Mouse (Mus musculus) lung, postnatal 0 days (tissue): ENCODE data around the gene Speg. TPM values are rescaled to one million over a fixed set of nuclear protein-coding genes. Genes with fewer than 3 reads are reported as not detected.

Experiments used
- ATAC-seq: fragments of 200-750 bp; cut with Nextera tagmentation; 2 replicates; pipeline ENCODE4 v1.8.0; 2017; ENCODE audit warnings: moderate library complexity
- DNase-seq: peaks from one replicate; pipeline ENCODE4 v3.0.0-alpha.2; 2016; ENCODE audit warnings: low spot score
- H3K27ac ChIP-seq: fragments of 300-500 bp; sonication (generic); 2 replicates; pipeline ENCODE4 v1.5.1; 2014; ENCODE audit warnings: antibody characterized with exemption, mild to moderate bottlenecking, low read length, mixed read lengths
- H3K27me3 ChIP-seq: fragments of 300-500 bp; sonication (generic); replicated peaks from 2 replicates; pipeline ENCODE4 v1.6.1; 2014; ENCODE audit warnings: low read length, mixed read lengths; ENCODE audit not compliant: insufficient read depth
- H3K36me3 ChIP-seq: fragments of 300-500 bp; sonication (generic); 2 replicates; pipeline ENCODE4 v1.6.1; 2014; ENCODE audit warnings: low read length, mixed read lengths; ENCODE audit not compliant: insufficient read depth
- H3K4me1 ChIP-seq: fragments of 300-500 bp; sonication (generic); 2 replicates; pipeline ENCODE4 v1.6.1; 2014; ENCODE audit warnings: antibody characterized with exemption, low read depth, low read length, mixed read lengths; ENCODE audit not compliant: insufficient read depth
- H3K4me2 ChIP-seq: fragments of 300-500 bp; sonication (generic); replicated peaks from 2 replicates; pipeline ENCODE4 v1.6.1; 2014; ENCODE audit warnings: low read depth, mild to moderate bottlenecking, low read length, moderate library complexity, mixed read lengths
- H3K4me3 ChIP-seq: fragments of 300-500 bp; sonication (generic); 2 replicates; pipeline ENCODE4 v1.5.1; 2014; ENCODE audit warnings: low read depth, low read length
- H3K9ac ChIP-seq: fragments of 300-500 bp; sonication (generic); replicated peaks from 2 replicates; pipeline ENCODE4 v1.6.1; 2014; ENCODE audit warnings: low read depth, mild to moderate bottlenecking
- H3K9me3 ChIP-seq: fragments of 300-500 bp; sonication (generic); 2 replicates; pipeline ENCODE4 v1.6.1; 2016; ENCODE audit warnings: low read length, mixed read lengths
- CTCF ChIP-seq: IDR thresholded peaks from 2 replicates; pipeline ENCODE4 v1.5.1; 2016; ENCODE audit warnings: antibody characterized with exemption, mild to moderate bottlenecking
- EP300 ChIP-seq: IDR thresholded peaks from 2 replicates; pipeline ENCODE4 v1.6.1; 2016; ENCODE audit warnings: antibody characterized with exemption, mild to moderate bottlenecking, control low read depth
- WGBS: fragments of 180-500 bp; shearing (Covaris S2); extraction: QIAGEN DNeasy Blood & Tissue Kit; methylation state at CpG from one replicate; pipeline ENCODE4 v1.1.7; 2014; 5-methylcytosine and 5-hydroxymethylcytosine counted together
- polyA plus RNA-seq: library from polyadenylated mRNA; unstranded; fragments of >200 nt; fragmentation: Nextera tagmentation; extraction: Ambion mirVana; gene quantifications from 2 replicates; pipeline ENCODE4 v1.2.1, GENCODE M21; 2015

The Speg gene
- polyA plus RNA-seq, 1 experiment from 2014 or later: 15.4 TPM

GRCm38 (mm10) chr1:75423780-75424390, 48.8 kb downstream of the Speg start:
- Histone ChIP-seq H3K9me3 (no peaks in the 10 kb centered on the region), H3K4me1 (0 out of 2 replicates have a peak, but pooled peaks cover 6% of the 10 kb centered on the region), H3K27me3 (peaks cover 16% of the 10 kb centered on the region), H3K4me2 (no peak overlapping the region), H3K4me3 (no peak overlapping the region), H3K9ac (no peak overlapping the region), H3K36me3 (no peaks in the 10 kb centered on the region), H3K27ac (no peak overlapping the region)
- WGBS: 81% methylated on average over 11 of the region's 11 CpGs
- TF ChIP-seq EP300: no peak
- no peak for TF ChIP-seq CTCF
- no peak for DNase-seq
- no peak for ATAC-seq

- ATAC-seq (no peak), DNase-seq (peak; percentile 58)
- no peak for TF ChIP-seq EP300
- TF ChIP-seq CTCF: peak; percentile 72
- Histone ChIP-seq H3K27ac (no peak overlapping the region), H3K27me3 (peaks cover 16% of the 10 kb centered on the region), H3K4me1 (0 out of 2 replicates have a peak, but pooled peaks cover 6% of the 10 kb centered on the region), H3K9ac (no peak overlapping the region), H3K4me2 (no peak overlapping the region), H3K36me3 (no peaks in the 10 kb centered on the region), H3K4me3 (no peak overlapping the region), H3K9me3 (no peaks in the 10 kb centered on the region)
- 19% methylated on average over 10 of the region's 10 CpGs for WGBS
Observed at GRCm38 (mm10) chr1:75425796-75426471, 50.8 kb downstream of the Speg start.

GRCm38 (mm10) chr1:75435475-75436328, 60.6 kb downstream of the Speg start, which contains the start of gene Gmppa:
Gene Gmppa, plus strand, starts transcription at chr1:75435930.
- WGBS: 5% methylated on average over 28 of the region's 28 CpGs
- peak; percentile 93 for DNase-seq
- peak within 1 kb of the TSS; percentile 74 for H3K4me2 ChIP-seq

GRCm38 (mm10) chr1:75438782-75439181, 63.7 kb downstream of the Speg start:
- H3K4me2 ChIP-seq: no peak overlapping the region
- H3K36me3 ChIP-seq: peaks cover 12% of the 10 kb centered on the region
- H3K4me3 ChIP-seq: no peak overlapping the region
- no peak for ATAC-seq
- TF ChIP-seq CTCF (no peak), EP300 (no peak)
- H3K9ac ChIP-seq: no peak overlapping the region
- no peak overlapping the region for H3K27ac ChIP-seq
- WGBS: 81% methylated on average over 6 of the region's 9 CpGs
- no peak for DNase-seq
- peaks cover 9% of the 10 kb centered on the region; the same call in 1 of the 2 replicates for H3K4me1 ChIP-seq
- H3K9me3 ChIP-seq: no peaks in the 10 kb centered on the region
- no peaks in the 10 kb centered on the region for H3K27me3 ChIP-seq

More at GRCm38 (mm10) chr1:75435475-75436328, 60.6 kb downstream of the Speg start, which contains the start of gene Gmppa:
- Histone ChIP-seq H3K27me3 (no peaks in the 10 kb centered on the region), H3K4me3 (peak within 1 kb of the TSS; percentile 64), H3K27ac (peak within 1 kb of the TSS; percentile 61), H3K9me3 (no peaks in the 10 kb centered on the region), H3K36me3 (peaks cover 6% of the 10 kb centered on the region), H3K9ac (peak within 1 kb of the TSS; percentile 67), H3K4me1 (peaks cover 9% of the 10 kb centered on the region; the same call in 1 of the 2 replicates)
- ATAC-seq: peak; percentile 92
- no peak for TF ChIP-seq CTCF
- TF ChIP-seq EP300: no peak

GRCm38 (mm10) chr1:75440661-75441060, 65.6 kb downstream of the Speg start:
- ATAC-seq: no peak
- Histone ChIP-seq H3K4me2 (no peak overlapping the region), H3K9ac (no peak overlapping the region), H3K27ac (no peak overlapping the region), H3K4me3 (no peak overlapping the region), H3K9me3 (no peaks in the 10 kb centered on the region), H3K4me1 (peaks cover 9% of the 10 kb centered on the region; the same call in 1 of the 2 replicates), H3K27me3 (0 out of 2 replicates have a peak, but pooled peaks cover 4% of the 10 kb centered on the region), H3K36me3 (peaks cover 12% of the 10 kb centered on the region)
- TF ChIP-seq EP300 (no peak), CTCF (no peak)
- 92% methylated on average over 7 of the region's 7 CpGs for WGBS
- no peak for DNase-seq
